Mouse (Mus musculus) kidney, postnatal 14 days (tissue): ENCODE results near the gene Arnt.
"Not testable (repeated sequence)": the region's sequence is repeated elsewhere in the genome, so short reads cannot be mapped to it uniquely, and the experiment has no call there.

Source experiments
- DNase-seq: peaks from one replicate; pipeline ENCODE4 v3.0.0; 2022; ENCODE audit warnings: mixed read lengths

Gene Arnt

DNA sequence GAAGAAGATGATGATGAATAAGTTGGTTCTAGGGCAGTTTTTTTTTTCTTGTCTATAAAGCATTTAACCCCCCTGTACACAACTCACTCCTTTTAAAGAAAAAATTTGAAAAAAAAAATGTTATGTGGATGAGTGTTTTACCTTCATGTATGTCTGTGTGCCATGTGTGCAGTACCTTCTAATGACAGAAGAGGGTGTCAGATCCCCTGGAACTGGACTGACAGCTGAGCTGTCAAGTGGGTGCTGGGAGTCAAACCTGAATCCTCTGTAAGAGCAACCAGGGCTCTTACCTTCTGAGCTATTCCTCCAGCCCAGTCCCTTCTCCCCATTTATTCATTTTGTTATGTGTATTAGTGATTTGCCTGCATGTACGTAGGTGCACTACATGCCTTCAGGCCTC is 96.8 kb downstream of the Arnt start:
- no peak for DNase-seq

DNA sequence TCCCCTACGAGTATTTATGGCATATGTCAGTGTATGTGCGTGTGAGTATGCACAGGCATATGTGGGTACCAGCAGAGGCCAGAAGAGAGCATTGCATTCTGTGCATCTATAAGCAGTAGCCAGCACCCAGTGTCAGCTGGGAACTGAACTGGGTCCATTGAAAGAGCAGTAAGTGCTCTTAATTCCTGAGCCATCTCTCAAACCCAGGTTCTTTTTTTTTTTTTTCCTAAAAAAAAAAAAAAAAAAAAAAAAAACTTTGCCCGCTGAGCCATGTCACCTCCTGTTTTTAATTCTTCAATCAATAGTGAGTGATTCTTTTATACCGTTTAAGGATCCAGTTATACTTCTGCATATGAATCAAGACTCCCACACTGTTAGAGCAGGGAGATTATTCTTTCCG is 99.2 kb downstream of the Arnt start:
- DNase-seq: no peak

DNA sequence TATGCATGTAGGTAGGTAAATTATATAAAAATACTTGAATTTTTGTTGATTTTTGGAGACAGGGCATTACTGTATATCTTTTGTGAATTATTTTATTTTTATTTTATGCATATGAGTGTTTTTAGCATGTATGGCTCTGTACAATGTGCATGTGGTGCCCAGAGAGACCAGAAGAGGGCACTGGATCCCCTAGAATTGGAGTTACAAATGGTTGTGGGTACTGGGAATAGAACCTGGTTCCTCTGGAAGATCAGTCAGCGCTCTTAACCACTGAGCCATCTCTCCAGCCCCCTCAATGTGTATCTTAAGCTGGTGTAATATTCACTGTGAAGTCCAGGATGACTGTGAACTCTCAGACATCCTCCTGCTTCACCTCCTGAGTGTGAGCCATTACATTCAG is 100.7 kb downstream of the Arnt start:
- DNase-seq: no peak

DNA sequence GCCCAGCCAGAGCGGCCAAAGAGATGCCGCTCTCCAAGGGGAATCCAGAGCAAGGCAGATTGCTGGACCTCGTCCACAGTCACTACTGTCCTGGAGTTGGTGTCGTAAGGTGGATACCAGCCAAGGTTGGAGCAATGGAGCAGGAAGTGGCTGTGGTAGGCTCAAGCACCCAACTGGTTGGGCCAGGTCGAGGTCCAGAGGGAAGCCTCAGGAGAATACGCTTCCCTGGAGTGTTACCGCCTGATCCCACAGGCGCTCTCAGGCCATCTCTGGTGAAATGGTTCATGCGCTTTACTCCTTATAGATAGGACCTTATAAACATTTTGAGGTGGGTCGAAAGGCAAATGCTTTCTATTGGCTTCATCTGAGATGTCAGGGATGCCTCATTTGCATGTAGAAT is 104.7 kb downstream of the Arnt start:
- DNase-seq: no peak

DNA sequence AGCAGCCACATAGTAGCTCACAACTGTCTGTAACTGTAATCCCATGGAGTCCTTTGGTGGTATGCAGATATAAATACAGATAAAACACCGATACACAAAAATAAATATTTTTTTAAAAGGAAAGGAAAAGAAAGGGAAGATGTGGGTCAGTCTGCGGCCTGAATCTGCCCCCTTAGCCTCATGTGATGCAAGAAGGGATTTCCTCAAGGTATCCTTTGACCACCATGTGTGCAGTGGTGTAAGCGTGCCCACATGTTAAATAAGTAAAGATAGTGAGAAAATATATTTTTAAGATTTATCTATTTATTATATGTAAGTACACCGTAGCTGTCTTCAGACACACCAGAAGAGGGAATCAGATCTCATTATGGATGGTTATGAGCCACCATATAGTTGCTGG is 105.6 kb downstream of the Arnt start:
- DNase-seq: no peak

DNA sequence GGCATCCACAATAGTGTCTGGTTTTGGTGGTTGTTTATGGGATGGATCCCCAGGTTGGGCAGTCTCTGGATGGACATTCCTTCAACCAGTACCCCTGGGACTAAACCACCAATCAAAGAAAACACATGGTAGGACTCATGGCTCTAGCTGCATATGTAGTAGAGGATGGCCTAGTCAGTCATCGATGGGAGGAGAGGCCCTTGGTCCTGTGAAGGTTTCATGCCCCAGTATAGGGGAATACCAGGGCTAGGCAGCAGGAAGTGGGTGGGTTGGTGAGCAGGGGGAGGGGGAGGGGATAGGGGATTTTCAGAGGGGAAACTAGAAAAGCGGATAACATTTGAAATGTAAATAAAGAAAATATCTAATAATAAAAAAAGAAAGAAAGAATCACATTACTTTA is 107.0 kb downstream of the Arnt start:
- DNase-seq: not testable (repeated sequence)

DNA sequence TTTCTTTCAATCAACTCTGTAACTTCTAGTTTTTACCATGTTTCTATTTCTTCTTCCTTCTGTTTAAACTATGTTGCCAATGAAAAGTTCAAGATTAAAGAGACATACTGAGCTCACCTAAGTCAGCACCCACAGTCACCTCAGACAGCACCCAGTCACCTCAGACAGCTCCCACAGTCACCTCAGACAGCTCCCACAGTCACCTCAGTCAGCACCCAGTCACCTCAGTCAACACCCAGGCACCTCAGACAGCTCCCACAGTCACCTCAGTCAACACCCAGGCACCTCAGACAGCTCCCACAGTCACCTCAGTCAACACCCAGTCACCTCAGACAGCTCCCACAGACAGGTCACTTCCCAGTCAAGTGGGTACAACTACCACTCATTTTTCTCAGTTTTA is 108.0 kb downstream of the Arnt start:
- no peak for DNase-seq

DNA sequence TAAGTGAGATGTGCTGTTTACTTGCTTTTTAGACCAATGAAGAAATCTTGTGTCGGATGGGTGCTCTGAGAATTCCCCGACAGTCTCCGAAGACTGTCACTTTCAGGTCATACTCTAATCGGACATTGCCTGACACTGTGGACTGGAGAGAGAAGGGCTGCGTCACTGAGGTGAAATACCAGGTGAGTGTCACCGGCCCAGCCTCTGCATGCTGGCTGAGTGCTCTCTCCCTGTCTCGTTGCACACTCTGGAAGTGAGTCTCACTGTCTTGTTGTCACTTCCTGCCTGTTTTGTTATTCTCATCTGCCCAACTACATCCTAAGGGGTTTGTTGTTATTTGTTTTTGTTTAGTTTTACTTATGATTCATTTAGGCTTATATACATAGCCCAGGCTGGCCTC is 108.8 kb downstream of the Arnt start:
- DNase-seq: no peak
